Mouse (Mus musculus) ES-Bruce4 (cell line): ENCODE results near the gene AC109138.7.

ENCODE experiments used
- CTCF ChIP-seq: IDR thresholded peaks from one replicate; pipeline ENCODE4 v1.8.1; 2011; ENCODE audit warnings: low read depth, low read length
- EP300 ChIP-seq: IDR thresholded peaks from 2 replicates; pipeline ENCODE4 v1.6.1; 2011; ENCODE audit warnings: low read depth, low read length; ENCODE audit not compliant: insufficient read depth
- POLR2A ChIP-seq: IDR thresholded peaks from one replicate; pipeline ENCODE4 v1.8.1; 2011; ENCODE audit warnings: low read length; ENCODE audit not compliant: insufficient read depth

GRCm38 (mm10) chr19:4220957-4221743 lies 7.0 kb downstream of the AC109138.7 start:
- TF ChIP-seq POLR2A (no peak), CTCF (no peak), EP300 (no peak)
